Comparison of ENCODE assay signal across 20 mouse cellular contexts in the genomic region with DNA sequence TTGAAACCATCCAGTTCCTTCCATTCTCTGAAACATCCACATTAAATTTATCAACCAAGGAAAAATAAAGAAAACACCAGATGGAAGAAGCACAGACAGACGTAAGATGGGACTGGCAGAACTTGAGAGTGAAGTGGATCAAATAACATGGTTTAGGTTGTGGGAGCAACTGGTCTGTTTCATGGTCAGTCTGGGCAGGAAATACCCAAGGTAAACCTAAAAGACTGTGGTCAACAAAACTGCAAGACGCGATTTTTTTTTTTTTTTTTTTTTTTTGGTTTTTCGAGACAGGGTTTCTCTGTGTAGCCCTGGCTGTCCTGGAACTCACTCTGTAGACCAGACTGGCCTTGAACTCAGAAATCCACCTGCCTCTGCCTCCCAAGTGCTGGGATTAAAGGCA. TPM values are rescaled to one million over a fixed set of nuclear protein-coding genes. Genes with fewer than 3 reads are reported as not detected.
DNase-seq lines count a peak whose midpoint lies in the region; ATAC-seq and TF ChIP-seq lines count a peak whose summit lies in the region.
"Not testable (repeated sequence)": the region's sequence is repeated elsewhere in the genome, so short reads cannot be mapped to it uniquely, and the experiment has no call there.
"Had no signal": no experiment of that assay in that cellular context is flagged by ENCODE, and none has a peak within 500 bp of the region (broad histone marks: within the 10 kb centered on the region; RNA-seq: fewer than 3 reads in every experiment).

No protein-coding gene starts in this region.

- TF ChIP-seq EP300 in CH12.LX (IDR thresholded peaks at IDR 0.05; ENCODE audit: low read length), result not testable (repeated sequence)

- DNase-seq in 416B (ENCODE audit: low read depth), result peak; percentile 63
- DNase-seq in CH12.LX (ENCODE audit: extremely low read depth); thymus, adult 2 months: not testable (repeated sequence)
- DNase-seq in adrenal gland, postnatal 14 days, result peak; percentile 1

- not testable (repeated sequence) for H3K9ac ChIP-seq in CH12.LX (ENCODE audit: insufficient read depth, low read depth); midbrain, embryonic 13.5 days (replicated peaks); neural tube, embryonic 13.5 days

- peak overlapping the region; percentile 86 for H3K27ac ChIP-seq in CH12.LX (ENCODE audit: insufficient read depth, low read depth)
- peak overlapping the region; percentile 86; the same call in 1 of the 2 replicates for H3K27ac ChIP-seq in midbrain, embryonic 13.5 days
- 0 out of 2 replicates have a peak overlapping the region, but pooled peaks have one; percentile 91 for H3K27ac ChIP-seq in neural tube, embryonic 13.5 days (replicated peaks)
- H3K27ac ChIP-seq in thymus, adult 2 months (ENCODE audit: control insufficient read depth, insufficient read depth, low read length), result peak overlapping the region; percentile 85

- not testable (repeated sequence) for H3K27me3 ChIP-seq in CH12.LX (replicated peaks); midbrain, embryonic 13.5 days; neural tube, embryonic 13.5 days; thymus, adult 2 months (ENCODE audit: control insufficient read depth, insufficient read depth, low read length)

- H3K79me2 ChIP-seq in CH12.LX (replicated peaks; ENCODE audit: control insufficient read depth, extremely low read depth, insufficient read depth, poor library complexity, severe bottlenecking), result not testable (repeated sequence)

- peaks cover 26 to 91% of the 10 kb centered on the region in 2 experiments for H3K4me1 ChIP-seq in CH12.LX (ENCODE audit: control insufficient read depth in 1 of 2, insufficient read depth in 2 of 2)
- peaks cover 47% of the 10 kb centered on the region for H3K4me1 ChIP-seq in midbrain, embryonic 13.5 days (replicated peaks)
- peaks cover 68% of the 10 kb centered on the region for H3K4me1 ChIP-seq in neural tube, embryonic 13.5 days (replicated peaks)
- peaks cover 78% of the 10 kb centered on the region for H3K4me1 ChIP-seq in thymus, adult 2 months (replicated peaks; ENCODE audit: control insufficient read depth, insufficient read depth, low read length)

- TF ChIP-seq POLR2A in CH12.LX (IDR thresholded peaks at IDR 0.05; ENCODE audit: low read depth, low read length); thymus, adult 2 months (IDR thresholded peaks at IDR 0.05; ENCODE audit: control insufficient read depth, extremely low read depth, insufficient read depth, low read length, poor library complexity): not testable (repeated sequence)

- not testable (repeated sequence) for H3K4me2 ChIP-seq in CH12.LX (ENCODE audit: insufficient read depth, low read depth, poor library complexity, severe bottlenecking); midbrain, embryonic 13.5 days (replicated peaks); neural tube, embryonic 13.5 days

- in situ Hi-C loops in CH12.LX (cut with MboI; ENCODE audit: low pct_ligation_motif_present, low pct_unique_long_range_greater_than_20kb, low sequenced_read_pairs), result loop anchor here (5.0 to 10.0 kb wide), 3 partner anchors 163 to 417 kb away; a partner anchor contains a TSS

- WGBS in midbrain, embryonic 13.5 days, result 76% methylated on average over 4 of the region's 4 CpGs
- WGBS in neural tube, embryonic 13.5 days, result 72% methylated on average over 3 of the region's 4 CpGs
- WGBS in thymus, adult 2 months, result 73% methylated on average over 3 of the region's 4 CpGs

- not testable (repeated sequence) for TF ChIP-seq RAD21 in CH12.LX (IDR thresholded peaks at IDR 0.05; ENCODE audit: low read depth, low read length)

- dilution Hi-C loops in CH12.LX (cut with MboI; ENCODE audit: extremely low pct_ligation_motif_present, extremely low pct_unique_long_range_greater_than_20kb, low sequenced_read_pairs), result not testable (repeated sequence)

- H3K9me3 ChIP-seq in CH12.LX (replicated peaks; ENCODE audit: low read length); midbrain, embryonic 13.5 days; neural tube, embryonic 13.5 days: not testable (repeated sequence)

- not testable (repeated sequence) for H3K4me3 ChIP-seq in CH12.LX (replicated peaks in 1 of 3; ENCODE audit: low read depth in 2 of 3, low read length in 2 of 3, poor library complexity in 1 of 3); midbrain, embryonic 13.5 days (replicated peaks); neural tube, embryonic 13.5 days; thymus, adult 2 months (ENCODE audit: control insufficient read depth, insufficient read depth, low read length)

- not testable (repeated sequence) for H3K36me3 ChIP-seq in CH12.LX (replicated peaks in 1 of 2; ENCODE audit: control insufficient read depth in 1 of 2, insufficient read depth in 1 of 2, low read length in 1 of 2); midbrain, embryonic 13.5 days; neural tube, embryonic 13.5 days; thymus, adult 2 months (ENCODE audit: control insufficient read depth, insufficient read depth, low read length)

- TF ChIP-seq CTCF in CH12.LX (conservative IDR thresholded peaks at IDR 0.05 in 1 of 2, IDR thresholded peaks at IDR 0.05 in 1 of 2; ENCODE audit: low read depth in 2 of 2, low read length in 2 of 2); thymus, adult 2 months (IDR thresholded peaks at IDR 0.05; ENCODE audit: borderline replicate concordance, control insufficient read depth, extremely low read depth, insufficient read depth, low read length, poor library complexity): not testable (repeated sequence)

- not testable (repeated sequence) for ATAC-seq in midbrain, embryonic 13.5 days; neural tube, embryonic 13.5 days (ENCODE audit: low read depth)

TF ChIP-seq in CH12.LX, 34 proteins besides CTCF, POLR2A, EP300 and RAD21:
- peak; percentile 72 for TF ChIP-seq ZNF384 (IDR thresholded peaks at IDR 0.05; ENCODE audit: low read depth, low read length)
TF ChIP-seq in CH12.LX: peak in this region for 1; not testable (repeated sequence) for 33.

RNA-seq across cellular contexts. Expression of a gene that starts 24.1 kb away (rescaled TPM):
- 161 and 196 TPM in 2 replicates for total RNA-seq in CH12.LX (2012; rRNA removed)
- 192 and 279 TPM in 2 replicates for total RNA-seq in CH12.LX (2014; rRNA removed)
- 213 and 287 TPM in 2 replicates for polyA plus RNA-seq in CH12.LX (2012; ENCODE audit: insufficient read length, low read depth)
- total RNA-seq in adrenal gland, postnatal 14 days (2021), result 237 and 250 TPM in 2 replicates
- polyA plus RNA-seq in midbrain, embryonic 13.5 days (2015; fragmentation: Nextera tagmentation; extraction: Ambion mirVana), result 289 and 300 TPM in 2 replicates
- 416 and 437 TPM in 2 replicates for polyA plus RNA-seq in neural tube, embryonic 13.5 days (2015; fragmentation: Nextera tagmentation; extraction: Ambion mirVana)
- 513 and 641 TPM in 2 replicates for polyA plus RNA-seq in thymus, adult 2 months (2012; rRNA removed)

RNA-seq across cellular contexts. Expression of a gene that starts 24.1 kb away (rescaled TPM):
- total RNA-seq in CH12.LX (2012; rRNA removed) (13.4 and 19.8 TPM in 2 replicates), CH12.LX (2014; rRNA removed) (13.4 and 15.9 TPM in 2 replicates)
- 22.0 and 23.0 TPM in 2 replicates for polyA plus RNA-seq in CH12.LX (2012; ENCODE audit: insufficient read length, low read depth)
- 297 and 309 TPM in 2 replicates for total RNA-seq in adrenal gland, postnatal 14 days (2021)
- polyA plus RNA-seq in midbrain, embryonic 13.5 days (2015; fragmentation: Nextera tagmentation; extraction: Ambion mirVana), result 38.2 and 43.7 TPM in 2 replicates
- 60.4 and 72.4 TPM in 2 replicates for polyA plus RNA-seq in neural tube, embryonic 13.5 days (2015; fragmentation: Nextera tagmentation; extraction: Ambion mirVana)
- 21.5 and 23.6 TPM in 2 replicates for polyA plus RNA-seq in thymus, adult 2 months (2012; rRNA removed)

RNA-seq across cellular contexts. Expression of a gene that starts 54.9 kb away (rescaled TPM):
- total RNA-seq in CH12.LX (2012; rRNA removed) (not detected in 2 replicates), CH12.LX (2014; rRNA removed) (not detected in 2 replicates)
- polyA plus RNA-seq in CH12.LX (2012; ENCODE audit: insufficient read length, low read depth), result 0.07 TPM in 2 replicates
- not detected in 2 replicates for total RNA-seq in adrenal gland, postnatal 14 days (2021)
- polyA plus RNA-seq in midbrain, embryonic 13.5 days (2015; fragmentation: Nextera tagmentation; extraction: Ambion mirVana), result not detected in 2 replicates
- polyA plus RNA-seq in neural tube, embryonic 13.5 days (2015; fragmentation: Nextera tagmentation; extraction: Ambion mirVana), result not detected in 2 replicates
- polyA plus RNA-seq in thymus, adult 2 months (2012; rRNA removed), result not detected in 2 replicates
- total RNA-seq: adrenal gland, postnatal 25 days; adrenal gland, postnatal 4 days; common myeloid progenitor, adult 5-6 weeks had no signal
- polyA plus RNA-seq: brain, embryonic 14.5 days; C2C12; embryonic facial prominence, embryonic 11.5 days; embryonic facial prominence, embryonic 13.5 days; erythroblast, embryonic 14.5 days; forebrain, embryonic 10.5 days; forebrain, embryonic 12.5 days; forebrain, embryonic 14.5 days; forebrain, embryonic 16.5 days; frontal cortex, adult 2 months; G1E had no signal
